Mouse (Mus musculus) neutrophil, adult 5-6 weeks (primary cell): Measurements from ENCODE around the gene Tbc1d16. TPM values are rescaled to one million over a fixed set of nuclear protein-coding genes. Genes with fewer than 3 reads are reported as not detected.

Source experiments
- ATAC-seq: fragments of 151-379, 151-347 bp; 2 replicates; pipeline ENCODE4 v1.8.0; 2017; ENCODE audit warnings: mild to moderate bottlenecking, moderate TSS enrichment; ENCODE audit not compliant: insufficient number of reproducible peaks, poor library complexity, low FRiP score, severe bottlenecking; ENCODE audit errors: extremely low read depth
- total RNA-seq: library from RNA; stranded (forward); fragments of 200-1000 nt; gene quantifications from 2 replicates; pipeline ENCODE4 v1.2.3, GENCODE M21; 2017

The Tbc1d16 gene
- total RNA-seq, 1 experiment from 2014 or later, result 0.23 TPM

DNA sequence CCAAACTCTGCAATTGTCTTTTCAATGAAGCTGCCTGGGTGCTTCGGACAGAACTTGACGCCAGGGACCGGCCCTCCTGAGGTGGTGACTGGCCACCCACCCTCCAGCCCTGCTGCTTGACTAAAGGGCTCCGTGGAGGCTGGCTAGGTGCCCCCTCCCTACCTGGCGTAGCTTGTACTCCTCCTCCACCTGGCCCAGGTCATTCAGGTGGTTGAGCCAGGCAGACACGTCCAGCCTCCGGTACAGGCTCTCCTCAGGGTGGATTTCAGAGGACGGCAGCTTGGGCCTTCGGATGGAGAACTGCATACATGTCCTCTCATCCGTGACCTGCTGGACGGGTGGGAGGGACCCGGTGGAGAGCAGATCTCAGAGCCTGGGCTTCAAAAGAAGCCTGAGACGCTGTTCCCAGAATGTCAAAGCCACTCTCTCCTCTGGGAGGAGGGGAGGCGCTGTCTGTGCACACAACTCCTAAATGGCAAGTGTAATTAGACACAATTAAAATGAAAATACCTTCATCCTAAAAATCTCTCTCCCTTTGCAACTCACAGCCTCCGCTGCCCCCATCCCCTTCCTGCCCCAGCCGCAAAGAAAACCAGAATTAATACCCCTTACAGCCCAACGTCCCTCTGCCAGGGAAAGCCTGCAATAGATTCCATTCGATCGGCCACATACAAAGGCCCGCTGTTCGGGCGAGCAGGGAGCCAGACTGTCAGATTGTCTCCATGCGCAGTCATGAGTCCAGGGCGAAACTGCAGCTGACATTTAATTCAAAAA is 71.6 kb downstream of the Tbc1d16 start:
- ATAC-seq, result no peak

DNA sequence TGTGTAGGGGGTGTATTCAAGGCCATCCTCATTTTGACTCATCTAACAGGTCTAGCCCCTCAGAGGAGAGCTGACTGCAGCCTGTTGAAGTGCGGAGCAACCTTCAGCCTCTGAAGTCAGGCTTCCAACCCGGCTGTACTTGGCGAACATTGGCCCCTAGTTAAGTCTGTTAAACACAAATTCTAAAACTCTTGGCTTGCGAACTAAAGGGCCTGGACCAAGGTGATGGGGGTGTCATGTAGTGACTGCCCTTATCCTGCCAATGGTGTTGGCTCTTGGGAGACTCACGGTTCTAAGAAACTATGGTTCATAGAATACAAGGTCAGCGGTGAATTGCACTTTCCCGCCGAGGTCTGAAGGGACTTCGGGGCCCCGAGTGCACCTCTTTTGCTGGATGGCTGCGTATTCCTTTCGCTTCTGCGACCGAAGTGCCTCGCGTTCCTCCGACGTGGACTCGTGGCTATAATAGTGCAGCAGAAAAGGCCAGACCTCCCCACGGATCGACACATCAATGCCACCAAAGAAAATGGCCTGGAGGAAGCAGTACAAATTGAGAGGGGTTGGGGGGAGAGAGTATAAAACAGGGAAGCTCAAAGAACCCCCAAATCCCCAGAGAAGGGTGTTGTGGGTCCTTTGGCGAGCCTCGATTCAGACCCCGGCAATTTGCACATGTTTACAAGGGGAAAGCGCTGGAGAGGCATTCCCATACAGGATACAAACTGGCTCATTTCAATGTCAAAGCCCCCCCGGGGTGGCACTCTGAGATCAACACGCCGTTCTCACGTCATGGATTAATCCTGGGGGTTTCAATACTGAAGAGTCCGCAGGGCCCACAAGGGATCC is 72.4 kb downstream of the Tbc1d16 start:
- no peak for ATAC-seq

DNA sequence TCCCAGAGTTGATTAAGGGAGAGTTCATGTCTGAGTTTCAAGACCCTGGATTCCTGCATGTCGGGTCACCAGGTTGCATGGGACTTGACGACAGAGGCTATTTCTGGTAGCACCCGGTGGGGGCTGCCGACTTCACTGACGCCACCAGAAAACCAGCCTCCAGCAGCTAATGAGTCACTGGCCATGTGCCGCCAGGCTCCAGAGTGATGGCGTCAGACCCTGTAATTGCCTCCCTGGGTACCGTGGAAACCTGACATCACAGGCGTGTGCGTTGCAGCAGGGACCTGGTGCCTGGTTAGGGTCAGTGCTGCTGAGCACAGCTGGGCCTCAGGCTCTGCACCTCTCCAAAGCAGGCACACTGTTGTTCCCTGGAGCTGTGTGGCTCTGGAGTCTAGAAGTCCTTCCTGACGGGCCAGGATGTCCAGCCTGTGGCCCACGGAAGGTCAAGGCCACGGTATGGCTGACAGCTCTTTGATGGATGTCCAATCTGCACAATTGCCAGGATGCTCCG is 75.9 kb downstream of the Tbc1d16 start:
- ATAC-seq, result no peak

DNA sequence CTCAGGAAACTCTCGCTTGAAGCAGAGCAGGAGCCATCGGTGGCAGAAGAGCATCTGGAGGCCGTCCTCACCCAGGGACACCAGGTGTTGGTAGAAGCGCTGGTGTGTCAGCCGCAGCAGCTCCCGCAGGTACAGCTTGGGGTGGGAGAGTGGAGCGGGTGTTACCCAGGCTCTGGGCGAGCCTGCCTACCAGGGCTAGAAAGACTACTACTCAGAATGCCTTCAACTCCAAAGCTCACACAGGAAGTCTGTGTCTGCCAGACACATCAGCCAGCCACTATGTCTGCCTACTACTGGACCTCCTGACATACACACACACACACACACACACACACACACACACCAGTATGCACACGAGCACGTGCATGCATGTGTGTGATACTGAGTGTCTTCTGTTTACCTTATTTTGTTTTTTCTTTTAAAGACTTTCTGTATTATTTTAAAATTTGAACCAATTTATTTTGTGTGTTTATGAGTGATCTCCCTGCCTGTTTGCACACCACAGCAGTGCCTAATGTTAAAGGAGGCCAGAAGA is 77.2 kb downstream of the Tbc1d16 start:
- no peak for ATAC-seq

DNA sequence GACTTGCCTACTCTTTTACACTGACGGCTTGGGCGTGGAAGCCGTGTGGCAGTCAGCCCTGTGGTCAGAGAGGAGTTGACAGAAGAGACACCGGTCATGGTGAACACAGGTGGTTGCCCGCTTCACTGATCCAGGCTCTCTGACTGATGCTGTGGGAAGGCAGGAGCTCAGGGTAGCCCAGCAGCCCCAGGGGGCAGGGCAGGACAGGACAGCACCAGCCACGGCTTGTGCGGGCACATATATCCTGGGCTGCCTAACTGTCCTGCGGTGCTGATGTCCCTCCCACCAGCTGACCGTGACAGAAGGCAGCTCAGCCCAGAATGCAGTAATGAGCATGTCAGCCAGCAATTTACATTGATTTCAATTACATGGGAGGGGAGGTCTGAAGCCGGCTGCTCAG is 77.9 kb downstream of the Tbc1d16 start:
- ATAC-seq, result peak; percentile 15; the same call in 1 of the 2 replicates

DNA sequence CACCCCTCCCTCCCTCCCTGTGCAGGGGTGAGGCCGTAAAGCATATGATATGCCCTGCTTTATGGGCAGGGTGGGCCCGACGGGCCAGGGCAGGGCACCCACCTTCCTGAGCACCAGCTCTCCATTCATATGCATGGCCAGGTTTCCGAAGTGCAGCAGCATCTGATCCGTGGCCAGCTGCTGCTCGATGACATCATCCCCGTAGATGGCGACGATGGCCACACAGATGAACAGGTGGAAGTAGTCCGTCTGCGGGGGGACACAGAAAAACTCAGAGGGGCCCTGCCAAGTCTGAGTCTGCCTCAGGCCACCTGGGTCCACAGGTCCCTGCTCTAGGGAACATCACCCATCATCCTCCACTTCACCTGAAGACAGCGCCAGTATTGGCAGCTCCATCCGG is 79.5 kb downstream of the Tbc1d16 start:
- no peak for ATAC-seq

DNA sequence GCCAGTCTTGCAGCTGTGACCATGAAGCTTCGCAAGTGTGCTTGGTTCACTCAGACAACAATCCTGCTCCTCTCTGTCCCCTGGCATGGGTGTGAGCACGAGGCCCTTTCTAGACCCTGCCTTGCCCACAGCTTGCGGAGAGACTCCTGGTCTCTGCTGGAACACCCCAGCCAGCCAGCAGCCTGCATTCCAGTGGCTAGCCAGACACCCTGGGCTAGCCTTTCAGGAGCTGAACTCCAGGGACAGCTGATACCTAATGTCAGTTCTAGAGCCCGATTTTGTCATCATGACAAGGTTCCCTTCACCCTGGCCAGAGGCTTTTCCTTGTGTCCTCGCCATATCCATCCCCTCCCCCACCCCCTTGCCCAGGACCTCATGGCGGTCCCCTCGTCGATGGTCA is 81.1 kb downstream of the Tbc1d16 start:
- no peak for ATAC-seq

DNA sequence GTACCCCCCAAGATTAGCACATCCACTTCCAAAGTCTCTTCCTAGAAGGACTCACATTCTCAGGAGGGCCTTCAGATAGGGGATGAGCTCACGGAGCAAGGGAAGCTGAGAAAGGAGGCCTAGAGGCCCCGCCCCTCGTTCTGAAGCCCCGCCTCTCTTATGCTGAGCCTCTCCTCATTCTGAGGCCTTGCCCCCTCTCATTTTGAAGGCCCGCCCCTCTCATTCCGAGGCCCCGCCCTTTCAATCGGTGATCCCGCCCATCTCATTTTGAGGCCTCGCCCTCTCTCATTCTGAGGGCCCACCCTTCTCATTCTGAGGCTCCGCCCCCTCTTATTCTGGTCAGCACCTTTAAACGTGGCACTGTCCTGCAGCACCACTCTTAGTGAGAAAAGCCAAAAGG is 82.2 kb downstream of the Tbc1d16 start:
- no peak for ATAC-seq

DNA sequence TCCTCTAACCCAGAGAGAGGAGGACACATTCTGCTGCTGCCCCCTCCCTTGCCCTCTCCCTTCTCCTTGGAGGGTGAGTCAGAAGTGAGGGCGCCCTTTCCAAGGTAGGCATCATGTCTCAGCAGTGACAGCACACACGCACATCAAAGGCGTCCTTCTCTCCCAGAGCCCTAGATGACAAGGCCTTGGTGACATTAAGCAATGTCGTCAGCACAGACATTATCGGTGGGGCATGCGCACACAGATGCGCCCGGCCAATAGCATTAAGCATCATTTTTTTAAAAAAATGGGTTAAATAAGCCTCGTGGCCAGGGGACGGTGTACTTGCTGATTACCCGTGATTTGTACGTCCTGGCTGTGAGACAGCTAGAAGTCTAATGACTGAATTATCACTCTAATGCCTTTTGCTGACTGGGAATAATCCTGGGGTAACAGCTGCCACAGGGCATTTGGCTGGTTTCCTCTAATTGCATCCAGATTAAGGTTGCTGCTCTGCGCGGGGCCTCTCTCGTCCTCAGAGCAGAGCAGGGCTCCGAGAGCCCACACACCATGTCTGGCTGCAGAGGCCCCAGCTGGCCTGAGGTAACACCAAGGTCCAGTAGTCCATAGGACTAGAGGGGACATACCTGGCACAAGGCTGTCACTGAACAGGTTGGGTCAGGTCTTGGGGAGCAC is 83.4 kb downstream of the Tbc1d16 start:
- ATAC-seq, result no peak

DNA sequence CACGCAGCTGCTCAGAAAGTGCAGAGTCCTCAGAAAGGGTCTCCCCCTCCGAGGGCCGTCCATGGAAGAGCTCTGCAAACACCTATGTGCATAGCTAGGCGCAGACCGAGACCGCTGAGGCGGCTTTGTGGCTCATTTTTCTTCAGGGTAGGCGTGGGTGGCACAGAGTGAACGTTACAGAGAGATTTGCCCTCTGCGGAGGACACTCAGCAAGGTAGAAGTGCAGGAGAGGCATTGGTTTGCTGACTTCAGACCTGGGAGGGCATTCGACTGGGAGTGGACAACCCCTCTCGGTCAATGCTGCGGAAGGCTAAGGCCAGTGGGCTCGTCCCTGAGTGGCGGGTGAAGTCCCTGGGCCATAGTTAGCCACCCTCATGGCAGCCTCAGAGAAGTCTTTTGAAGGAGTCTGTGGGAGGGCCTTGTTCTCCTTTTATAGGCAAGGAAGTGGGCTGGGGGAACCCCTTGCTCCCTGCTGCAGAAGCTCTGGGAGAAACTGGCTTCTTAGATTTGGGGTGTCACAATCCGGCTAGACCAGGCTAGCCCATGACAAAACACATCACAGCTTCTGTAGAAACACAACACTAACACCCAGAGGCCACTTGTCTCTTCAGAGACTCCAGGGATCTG is 84.8 kb downstream of the Tbc1d16 start:
- ATAC-seq, result peak; percentile 5; the same call in 1 of the 2 replicates

DNA sequence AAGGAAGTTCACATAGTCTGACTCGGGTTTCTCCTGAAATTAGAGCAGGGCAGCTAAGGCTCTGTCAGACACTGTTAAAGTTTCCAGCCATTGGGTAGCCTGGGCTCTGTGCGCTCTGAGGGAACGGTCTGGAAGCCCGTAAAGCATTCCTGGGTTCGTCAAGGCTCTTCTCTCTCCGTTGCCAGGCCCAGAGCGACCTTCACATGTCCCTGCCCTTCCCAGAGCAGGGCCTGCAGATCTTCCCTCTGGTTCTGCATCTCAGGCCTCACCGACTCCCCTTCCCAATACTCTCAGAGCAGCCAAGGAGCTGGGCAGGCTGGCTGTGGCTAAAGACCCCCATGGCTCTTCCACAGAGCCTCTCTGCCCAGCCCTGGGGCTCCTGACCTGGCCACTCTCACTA is 85.7 kb downstream of the Tbc1d16 start:
- ATAC-seq, result no peak

DNA sequence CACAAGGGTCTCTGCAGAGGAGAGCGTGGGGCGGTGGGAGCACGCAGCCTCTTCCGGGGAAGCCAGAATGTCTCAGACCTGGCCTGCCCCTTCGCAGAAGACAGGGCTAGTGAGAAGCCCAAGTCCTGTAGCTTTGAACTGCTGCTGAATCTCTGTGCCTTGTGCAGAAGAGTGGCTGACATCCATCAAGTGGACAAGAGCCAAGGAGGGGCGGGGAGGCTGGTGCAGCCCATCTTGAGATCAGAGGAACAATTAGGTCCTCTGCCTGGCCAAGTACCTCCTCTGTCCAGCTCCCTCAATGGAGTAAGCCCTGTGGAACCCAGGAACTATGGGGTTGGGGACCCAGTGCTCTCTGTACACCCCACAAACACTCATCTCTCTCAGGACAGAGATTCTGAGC is 89.3 kb downstream of the Tbc1d16 start:
- ATAC-seq, result no peak

DNA sequence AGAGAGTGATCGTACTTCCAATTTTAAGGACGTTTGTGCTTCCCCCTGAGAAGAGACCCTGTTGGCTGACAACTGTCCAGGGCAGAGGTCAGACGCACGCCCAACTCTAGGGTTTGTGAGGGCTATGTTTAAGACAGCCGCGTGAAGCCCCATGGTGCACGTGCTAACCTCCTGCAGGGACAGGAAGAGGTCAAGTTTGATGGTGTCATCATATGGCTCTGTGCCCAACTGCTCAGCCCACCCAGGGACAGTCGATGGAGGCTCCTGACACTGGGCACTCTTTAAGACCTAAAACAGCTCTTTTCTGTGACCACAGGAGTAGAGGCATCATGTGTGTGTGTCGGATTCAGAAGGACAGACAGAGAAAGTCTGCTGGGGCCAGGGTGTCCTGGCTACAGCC is 90.1 kb downstream of the Tbc1d16 start:
- ATAC-seq, result no peak

DNA sequence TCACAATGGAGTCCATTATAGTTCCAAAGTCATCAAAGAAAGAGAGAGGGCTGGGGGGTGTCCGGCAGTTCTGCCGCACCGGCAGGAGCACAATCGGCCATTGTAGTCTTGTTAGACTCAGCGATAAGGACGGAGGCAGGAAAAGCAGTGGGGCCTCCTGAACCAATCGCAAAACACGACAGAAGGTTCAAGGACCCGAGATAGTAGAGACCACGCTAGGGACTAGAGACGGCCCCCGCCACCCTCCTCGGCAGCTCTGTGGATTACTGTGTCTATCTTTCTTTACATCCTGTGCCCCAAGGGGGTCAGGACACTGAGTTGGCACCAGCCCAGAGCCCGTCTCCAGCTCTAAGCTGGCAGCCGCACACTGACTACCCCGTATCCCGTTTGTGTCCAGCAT is 93.7 kb downstream of the Tbc1d16 start:
- no peak for ATAC-seq

DNA sequence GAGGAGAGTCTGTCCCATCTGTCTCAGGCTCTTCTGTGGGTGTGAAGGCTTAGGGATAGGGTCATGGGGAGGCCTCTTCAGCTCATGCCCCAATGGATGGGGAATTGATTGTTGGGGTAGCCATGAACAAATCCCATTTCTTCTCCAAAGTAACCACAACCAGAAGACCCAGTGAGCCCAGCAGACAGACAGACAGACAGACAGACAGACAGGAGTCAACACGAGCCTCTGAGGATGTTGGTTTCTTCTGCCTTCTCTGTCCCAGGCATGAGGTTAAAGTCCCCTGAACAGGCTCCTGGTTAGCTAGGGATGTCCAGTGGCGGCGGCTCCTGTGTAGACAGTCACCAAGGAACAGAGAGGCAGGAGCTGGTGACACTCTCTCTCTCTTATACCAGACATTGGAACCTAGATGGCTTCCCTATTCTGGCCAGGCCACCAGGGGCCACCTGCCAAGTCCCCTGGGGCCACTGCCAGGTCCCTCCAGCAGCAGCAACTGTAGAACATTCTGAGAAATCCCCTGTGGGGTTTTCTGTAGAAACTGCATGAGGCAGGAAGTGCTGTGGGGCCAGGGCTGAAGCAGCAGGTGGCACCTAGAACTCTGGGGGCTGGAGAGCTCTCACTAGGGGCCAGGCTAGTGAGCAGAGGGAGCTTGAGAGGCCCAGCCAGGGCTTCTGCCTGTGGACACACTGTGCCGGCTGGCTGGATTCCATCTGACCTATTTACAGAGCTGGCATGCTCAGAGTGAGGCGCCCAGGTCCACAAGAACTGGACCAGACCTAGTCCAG is 94.7 kb downstream of the Tbc1d16 start:
- peak; percentile 61 for ATAC-seq

DNA sequence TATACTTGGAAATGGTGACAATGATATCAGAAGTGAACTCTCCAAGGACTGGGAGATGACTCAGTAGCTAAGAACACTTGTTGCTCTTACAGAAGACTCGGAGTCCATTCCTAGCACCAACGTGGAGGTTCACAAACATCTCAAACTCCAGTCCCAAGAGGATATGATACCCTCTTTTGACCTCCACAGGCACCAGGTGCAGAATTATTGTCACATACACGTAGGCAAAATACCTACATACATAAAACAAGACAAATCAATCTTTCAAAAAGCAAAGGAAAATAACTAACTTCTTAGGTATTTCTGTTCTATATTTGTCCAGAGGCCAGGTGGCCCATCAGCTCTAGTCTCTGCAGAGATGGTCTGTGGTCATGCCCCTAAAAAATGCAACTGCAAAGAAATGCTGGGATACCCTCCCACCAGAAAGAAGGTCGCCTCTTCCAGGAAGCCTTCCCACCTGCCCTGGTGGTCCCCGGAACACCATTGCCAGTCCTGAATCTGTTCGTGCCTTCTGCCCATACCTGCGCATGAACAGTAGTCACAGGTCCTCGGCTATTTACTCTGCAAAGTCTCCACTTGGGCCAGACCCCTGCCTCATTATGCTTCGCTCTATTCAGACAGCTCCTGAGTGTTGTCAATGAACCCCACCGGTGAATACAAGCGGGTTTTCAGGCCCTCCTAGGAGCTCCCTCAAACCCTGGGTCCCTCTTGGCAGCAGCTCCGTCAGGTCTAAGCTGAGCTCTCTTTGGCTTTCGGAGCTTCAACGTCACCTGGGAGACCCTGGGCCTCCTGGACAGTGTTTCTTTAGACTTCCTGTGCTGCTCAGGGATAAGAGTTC is 95.9 kb downstream of the Tbc1d16 start:
- ATAC-seq, result no peak

DNA sequence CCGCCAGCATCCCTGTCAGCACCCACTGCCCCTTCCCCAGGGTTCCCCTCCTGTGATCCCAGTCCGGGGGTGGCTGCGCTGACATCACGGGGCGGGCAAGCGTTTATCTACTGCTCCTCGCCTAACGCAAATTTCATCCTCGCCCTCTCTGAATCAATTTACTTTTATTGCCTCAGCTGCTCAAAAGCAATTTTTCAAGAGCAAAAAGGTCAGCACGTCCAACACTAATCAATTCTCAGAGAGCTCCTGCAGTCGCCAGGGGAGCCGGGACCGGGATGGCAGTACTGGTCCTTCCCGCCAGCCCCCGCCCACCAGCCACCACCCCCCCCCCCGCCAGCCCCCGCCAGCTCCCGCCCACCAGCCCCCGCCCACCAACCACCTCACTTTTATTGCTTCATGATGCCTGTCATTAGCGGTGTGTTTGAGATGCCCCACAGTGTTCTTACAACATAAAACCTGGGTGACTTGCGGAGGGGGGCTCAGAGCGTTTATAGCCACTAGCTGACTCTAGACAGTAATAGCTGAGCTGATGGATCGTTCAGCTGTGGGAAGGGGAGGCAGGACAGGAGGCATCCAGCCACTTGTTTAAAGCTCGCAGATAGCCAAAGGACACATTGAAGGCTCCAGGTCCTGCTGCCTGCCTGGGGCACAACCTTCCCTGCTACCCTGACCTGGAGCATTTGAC is 98.1 kb downstream of the Tbc1d16 start:
- ATAC-seq, result no peak
